Mouse (Mus musculus) erythroblast, embryonic 14.5 days (primary cell): ENCODE measurements around the gene Olfr522. TPM values are rescaled to one million over a fixed set of nuclear protein-coding genes. Genes with fewer than 3 reads are reported as not detected.

Experiments
- H3K27me3 ChIP-seq: 2 replicates; pipeline ENCODE4 v1.6.1; 2012; ENCODE audit warnings: inconsistent platforms; ENCODE audit not compliant: control insufficient read depth
- H3K36me3 ChIP-seq: 2 replicates; pipeline ENCODE4 v1.6.1; 2012; ENCODE audit warnings: mild to moderate bottlenecking, inconsistent platforms; ENCODE audit not compliant: control insufficient read depth
- H3K4me1 ChIP-seq: 2 replicates; pipeline ENCODE4 v1.6.1; 2012; ENCODE audit warnings: inconsistent platforms; ENCODE audit not compliant: control insufficient read depth
- H3K4me3 ChIP-seq: replicated peaks from 2 replicates; pipeline ENCODE3; 2012; ENCODE audit warnings: moderate library complexity, mild to moderate bottlenecking, inconsistent platforms
- H3K9me3 ChIP-seq: 2 replicates; pipeline ENCODE4 v1.6.1; 2012; ENCODE audit warnings: low read length, inconsistent platforms, mixed read lengths; ENCODE audit not compliant: control insufficient read depth
- GATA1 ChIP-seq: IDR thresholded peaks from 2 replicates; pipeline ENCODE4 v1.6.1; 2012; ENCODE audit warnings: low read length, inconsistent platforms, mixed read lengths
- TAL1 ChIP-seq: IDR thresholded peaks from 3 replicates; pipeline ENCODE4 v1.6.1; 2012; ENCODE audit warnings: low read length, inconsistent platforms, mixed read lengths
- polyA plus RNA-seq: library from polyadenylated mRNA; stranded (reverse); fragments of >175 nt; gene quantifications from 2 replicates; pipeline ENCODE4 v1.2.3, GENCODE M21; 2012

The Olfr522 gene
- polyA plus RNA-seq = not detected in 2 replicates

GRCm38 (mm10) chr7:140164664-140165063 is at the start of gene Olfr522:
Olfr522 (minus strand) TSS chr7:140164764.
- Histone ChIP-seq H3K9me3 (no peaks in the 10 kb centered on the region), H3K4me3 (no peak within 1 kb of the TSS), H3K4me1 (no peaks in the 10 kb centered on the region), H3K36me3 (no peaks in the 10 kb centered on the region), H3K27me3 (no peaks in the 10 kb centered on the region)
- no peak for TF ChIP-seq TAL1
- no peak for TF ChIP-seq GATA1

GRCm38 (mm10) chr7:140213841-140214240 is 49.3 kb upstream of the Olfr522 start:
- no peaks in the 10 kb centered on the region for H3K36me3 ChIP-seq
- no peaks in the 10 kb centered on the region for H3K9me3 ChIP-seq
- no peak for TF ChIP-seq TAL1
- TF ChIP-seq GATA1 = no peak
- no peaks in the 10 kb centered on the region for H3K27me3 ChIP-seq
- H3K4me3 ChIP-seq = no peak overlapping the region
- no peaks in the 10 kb centered on the region for H3K4me1 ChIP-seq

- no peaks in the 10 kb centered on the region for H3K9me3 ChIP-seq
- H3K36me3 ChIP-seq = no peaks in the 10 kb centered on the region
- no peak overlapping the region for H3K4me3 ChIP-seq
- H3K4me1 ChIP-seq = peaks cover 28% of the 10 kb centered on the region
- TF ChIP-seq GATA1 (no peak), TAL1 (no peak)
- no peaks in the 10 kb centered on the region for H3K27me3 ChIP-seq
Observed at GRCm38 (mm10) chr7:140208677-140209076, 44.1 kb upstream of the Olfr522 start.

- H3K9me3 ChIP-seq = no peaks in the 10 kb centered on the region
- H3K4me3 ChIP-seq = no peak overlapping the region
- no peaks in the 10 kb centered on the region for H3K36me3 ChIP-seq
- TF ChIP-seq GATA1 (no peak), TAL1 (no peak)
- no peaks in the 10 kb centered on the region for H3K27me3 ChIP-seq
- H3K4me1 ChIP-seq = peaks cover 29% of the 10 kb centered on the region
Observed at GRCm38 (mm10) chr7:140208153-140208552, 43.6 kb upstream of the Olfr522 start.

- TF ChIP-seq TAL1 (no peak), GATA1 (no peak)
- Histone ChIP-seq H3K27me3 (no peaks in the 10 kb centered on the region), H3K4me1 (peaks cover 29% of the 10 kb centered on the region), H3K36me3 (no peaks in the 10 kb centered on the region), H3K9me3 (no peaks in the 10 kb centered on the region), H3K4me3 (no peak overlapping the region)
Observed at GRCm38 (mm10) chr7:140206904-140207303, 42.3 kb upstream of the Olfr522 start.

GRCm38 (mm10) chr7:140205864-140206263 is 41.3 kb upstream of the Olfr522 start, which contains the start of gene Olfr524:
Olfr524 (minus strand) TSS chr7:140205964.
- TF ChIP-seq TAL1 (no peak), GATA1 (no peak)
- no peak within 1 kb of the TSS for H3K4me3 ChIP-seq
- peaks cover 40% of the 10 kb centered on the region for H3K4me1 ChIP-seq
- H3K36me3 ChIP-seq = no peaks in the 10 kb centered on the region
- H3K27me3 ChIP-seq = no peaks in the 10 kb centered on the region
- H3K9me3 ChIP-seq = no peaks in the 10 kb centered on the region

GRCm38 (mm10) chr7:140201090-140201489 is 36.5 kb upstream of the Olfr522 start:
- Histone ChIP-seq H3K4me3 (no peak overlapping the region), H3K9me3 (no peaks in the 10 kb centered on the region), H3K27me3 (no peaks in the 10 kb centered on the region), H3K36me3 (no peaks in the 10 kb centered on the region), H3K4me1 (peaks cover 22% of the 10 kb centered on the region; the same call in 1 of the 2 replicates)
- TF ChIP-seq TAL1 (no peak), GATA1 (no peak)

GRCm38 (mm10) chr7:140196002-140196401 is 31.4 kb upstream of the Olfr522 start:
- Histone ChIP-seq H3K9me3 (no peaks in the 10 kb centered on the region), H3K4me3 (no peak overlapping the region), H3K4me1 (peaks cover 8% of the 10 kb centered on the region; the same call in 1 of the 2 replicates), H3K36me3 (no peaks in the 10 kb centered on the region), H3K27me3 (no peaks in the 10 kb centered on the region)
- TF ChIP-seq TAL1 (no peak), GATA1 (no peak)

GRCm38 (mm10) chr7:140194031-140194430 is 29.5 kb upstream of the Olfr522 start:
- H3K4me1 ChIP-seq = no peaks in the 10 kb centered on the region; the same call in 1 of the 2 replicates

GRCm38 (mm10) chr7:140192851-140193250 is 28.3 kb upstream of the Olfr522 start:
- H3K4me1 ChIP-seq = peaks cover 2% of the 10 kb centered on the region
- no peaks in the 10 kb centered on the region for H3K36me3 ChIP-seq
- no peaks in the 10 kb centered on the region for H3K9me3 ChIP-seq
- no peaks in the 10 kb centered on the region for H3K27me3 ChIP-seq
- H3K4me3 ChIP-seq = no peak overlapping the region
- TF ChIP-seq GATA1 = no peak

More at GRCm38 (mm10) chr7:140194031-140194430, 29.5 kb upstream of the Olfr522 start:
- H3K27me3 ChIP-seq = no peaks in the 10 kb centered on the region
- H3K9me3 ChIP-seq = no peaks in the 10 kb centered on the region
- H3K36me3 ChIP-seq = no peaks in the 10 kb centered on the region
- no peak overlapping the region for H3K4me3 ChIP-seq
- no peak for TF ChIP-seq TAL1
- TF ChIP-seq GATA1 = no peak
